Mouse (Mus musculus): ENCODE measurements around the gene Pigu. TPM values are rescaled to one million over a fixed set of nuclear protein-coding genes. Genes with fewer than 3 reads are reported as not detected.

The Pigu gene
- 60.2 and 64.6 TPM in 2 replicates for polyA plus RNA-seq (2014; fragmentation: Nextera tagmentation; extraction: Ambion mirVana)

- ATAC-seq (replicated peaks; ENCODE audit: low FRiP score, low TSS enrichment, low read depth) (peak; percentile 97), DNase-seq (ENCODE audit: low spot score) (peak; percentile 90)
- H3K27me3 ChIP-seq (replicated peaks; ENCODE audit: control insufficient read depth, insufficient read depth, low read length) = no peaks in the 10 kb centered on the region
- H3K9me3 ChIP-seq (ENCODE audit: control insufficient read depth, low read length) = no peaks in the 10 kb centered on the region
- H3K9ac ChIP-seq (ENCODE audit: low read length) = peak within 1 kb of the TSS; percentile 60
- H3K4me1 ChIP-seq (replicated peaks; ENCODE audit: control insufficient read depth, insufficient read depth, low read length) = 0 out of 2 replicates have a peak, but pooled peaks cover 5% of the 10 kb centered on the region
- H3K36me3 ChIP-seq (ENCODE audit: control insufficient read depth, insufficient read depth, low read length) = no peaks in the 10 kb centered on the region
- peak within 1 kb of the TSS; percentile 59; the same call in 1 of the 2 replicates for H3K27ac ChIP-seq (ENCODE audit: low read depth)
- WGBS = under 1% methylated on average over 38 of the region's 38 CpGs
- H3K4me3 ChIP-seq (ENCODE audit: low read depth, low read length) = peak within 1 kb of the TSS; percentile 85
- H3K4me2 ChIP-seq (ENCODE audit: low read length) = peak within 1 kb of the TSS; percentile 57
Observed at GRCm38 (mm10) chr2:155356971-155357591, at the start of gene Pigu. Gene Pigu (minus strand): TSS chr2:155357430.

GRCm38 (mm10) chr2:155404635-155405034 is 47.4 kb upstream of the Pigu start:
- no peak overlapping the region for H3K4me3 ChIP-seq (ENCODE audit: low read depth, low read length)
- no peaks in the 10 kb centered on the region for H3K27me3 ChIP-seq (replicated peaks; ENCODE audit: control insufficient read depth, insufficient read depth, low read length)
- H3K27ac ChIP-seq (ENCODE audit: low read depth) = no peak overlapping the region
- DNase-seq (ENCODE audit: low spot score) (no peak), ATAC-seq (replicated peaks; ENCODE audit: low FRiP score, low TSS enrichment, low read depth) (no peak)
- no peaks in the 10 kb centered on the region for H3K9me3 ChIP-seq (ENCODE audit: control insufficient read depth, low read length)
- no peak overlapping the region for H3K4me2 ChIP-seq (ENCODE audit: low read length)
- H3K36me3 ChIP-seq (ENCODE audit: control insufficient read depth, insufficient read depth, low read length) = peaks cover 73% of the 10 kb centered on the region
- H3K4me1 ChIP-seq (replicated peaks; ENCODE audit: control insufficient read depth, insufficient read depth, low read length) = no peaks in the 10 kb centered on the region
- WGBS = 93% methylated on average over 1 of the region's 1 CpGs
- no peak overlapping the region for H3K9ac ChIP-seq (ENCODE audit: low read length)

GRCm38 (mm10) chr2:155401926-155402325 is 44.7 kb upstream of the Pigu start:
- no peak overlapping the region for H3K27ac ChIP-seq (ENCODE audit: low read depth)
- no peaks in the 10 kb centered on the region for H3K4me1 ChIP-seq (replicated peaks; ENCODE audit: control insufficient read depth, insufficient read depth, low read length)
- peaks cover 72% of the 10 kb centered on the region for H3K36me3 ChIP-seq (ENCODE audit: control insufficient read depth, insufficient read depth, low read length)
- DNase-seq (ENCODE audit: low spot score) (no peak), ATAC-seq (replicated peaks; ENCODE audit: low FRiP score, low TSS enrichment, low read depth) (no peak)
- WGBS = 97% methylated on average over 4 of the region's 4 CpGs
- no peak overlapping the region for H3K4me2 ChIP-seq (ENCODE audit: low read length)
- H3K9ac ChIP-seq (ENCODE audit: low read length) = no peak overlapping the region
- no peaks in the 10 kb centered on the region for H3K9me3 ChIP-seq (ENCODE audit: control insufficient read depth, low read length)
- no peak overlapping the region for H3K4me3 ChIP-seq (ENCODE audit: low read depth, low read length)
- no peaks in the 10 kb centered on the region for H3K27me3 ChIP-seq (replicated peaks; ENCODE audit: control insufficient read depth, insufficient read depth, low read length)

- DNase-seq (ENCODE audit: low spot score) (no peak), ATAC-seq (replicated peaks; ENCODE audit: low FRiP score, low TSS enrichment, low read depth) (no peak)
- no peaks in the 10 kb centered on the region for H3K4me1 ChIP-seq (replicated peaks; ENCODE audit: control insufficient read depth, insufficient read depth, low read length)
- no peaks in the 10 kb centered on the region for H3K9me3 ChIP-seq (ENCODE audit: control insufficient read depth, low read length)
- peaks cover 62% of the 10 kb centered on the region for H3K36me3 ChIP-seq (ENCODE audit: control insufficient read depth, insufficient read depth, low read length)
- no peak overlapping the region for H3K27ac ChIP-seq (ENCODE audit: low read depth)
- H3K27me3 ChIP-seq (replicated peaks; ENCODE audit: control insufficient read depth, insufficient read depth, low read length) = no peaks in the 10 kb centered on the region
- no peak overlapping the region for H3K9ac ChIP-seq (ENCODE audit: low read length)
- H3K4me3 ChIP-seq (ENCODE audit: low read depth, low read length) = no peak overlapping the region
- H3K4me2 ChIP-seq (ENCODE audit: low read length) = no peak overlapping the region
Observed at GRCm38 (mm10) chr2:155400276-155400675, 43.0 kb upstream of the Pigu start.

GRCm38 (mm10) chr2:155394586-155394985 is 37.4 kb upstream of the Pigu start:
- Histone ChIP-seq H3K4me2 (ENCODE audit: low read length) (no peak overlapping the region), H3K9ac (ENCODE audit: low read length) (no peak overlapping the region), H3K27me3 (replicated peaks; ENCODE audit: control insufficient read depth, insufficient read depth, low read length) (no peaks in the 10 kb centered on the region), H3K9me3 (ENCODE audit: control insufficient read depth, low read length) (no peaks in the 10 kb centered on the region), H3K36me3 (ENCODE audit: control insufficient read depth, insufficient read depth, low read length) (peaks cover 49% of the 10 kb centered on the region), H3K27ac (ENCODE audit: low read depth) (no peak overlapping the region), H3K4me1 (replicated peaks; ENCODE audit: control insufficient read depth, insufficient read depth, low read length) (no peaks in the 10 kb centered on the region), H3K4me3 (ENCODE audit: low read depth, low read length) (no peak overlapping the region)
- ATAC-seq (replicated peaks; ENCODE audit: low FRiP score, low TSS enrichment, low read depth) = no peak
- DNase-seq (ENCODE audit: low spot score) = no peak
- WGBS = 85% methylated on average over 5 of the region's 5 CpGs

GRCm38 (mm10) chr2:155388573-155388972 is 31.3 kb upstream of the Pigu start:
- no peak overlapping the region for H3K9ac ChIP-seq (ENCODE audit: low read length)
- H3K4me2 ChIP-seq (ENCODE audit: low read length) = no peak overlapping the region
- H3K36me3 ChIP-seq (ENCODE audit: control insufficient read depth, insufficient read depth, low read length) = peaks cover 39% of the 10 kb centered on the region
- no peak for DNase-seq (ENCODE audit: low spot score)
- no peaks in the 10 kb centered on the region for H3K27me3 ChIP-seq (replicated peaks; ENCODE audit: control insufficient read depth, insufficient read depth, low read length)
- ATAC-seq (replicated peaks; ENCODE audit: low FRiP score, low TSS enrichment, low read depth) = no peak
- H3K4me1 ChIP-seq (replicated peaks; ENCODE audit: control insufficient read depth, insufficient read depth, low read length) = no peaks in the 10 kb centered on the region
- no peak overlapping the region for H3K27ac ChIP-seq (ENCODE audit: low read depth)
- no peaks in the 10 kb centered on the region for H3K9me3 ChIP-seq (ENCODE audit: control insufficient read depth, low read length)
- 93% methylated on average over 2 of the region's 2 CpGs for WGBS
- no peak overlapping the region for H3K4me3 ChIP-seq (ENCODE audit: low read depth, low read length)

GRCm38 (mm10) chr2:155387052-155387451 is 29.8 kb upstream of the Pigu start:
- ATAC-seq (replicated peaks; ENCODE audit: low FRiP score, low TSS enrichment, low read depth) = no peak
- no peaks in the 10 kb centered on the region for H3K9me3 ChIP-seq (ENCODE audit: control insufficient read depth, low read length)
- H3K27me3 ChIP-seq (replicated peaks; ENCODE audit: control insufficient read depth, insufficient read depth, low read length) = no peaks in the 10 kb centered on the region
- H3K4me1 ChIP-seq (replicated peaks; ENCODE audit: control insufficient read depth, insufficient read depth, low read length) = peaks cover 9% of the 10 kb centered on the region
- no peak overlapping the region for H3K4me3 ChIP-seq (ENCODE audit: low read depth, low read length)
- peaks cover 37% of the 10 kb centered on the region for H3K36me3 ChIP-seq (ENCODE audit: control insufficient read depth, insufficient read depth, low read length)
- 75% methylated on average over 4 of the region's 4 CpGs for WGBS
- no peak overlapping the region for H3K9ac ChIP-seq (ENCODE audit: low read length)
- no peak overlapping the region for H3K27ac ChIP-seq (ENCODE audit: low read depth)
- no peak overlapping the region for H3K4me2 ChIP-seq (ENCODE audit: low read length)
- DNase-seq (ENCODE audit: low spot score) = no peak

- H3K4me2 ChIP-seq (ENCODE audit: low read length) = no peak overlapping the region
- H3K27me3 ChIP-seq (replicated peaks; ENCODE audit: control insufficient read depth, insufficient read depth, low read length) = no peaks in the 10 kb centered on the region
- WGBS = 28% methylated on average over 27 of the region's 27 CpGs
- H3K9ac ChIP-seq (ENCODE audit: low read length) = no peak overlapping the region
- peaks cover 9% of the 10 kb centered on the region for H3K4me1 ChIP-seq (replicated peaks; ENCODE audit: control insufficient read depth, insufficient read depth, low read length)
- no peak overlapping the region for H3K27ac ChIP-seq (ENCODE audit: low read depth)
- no peaks in the 10 kb centered on the region for H3K9me3 ChIP-seq (ENCODE audit: control insufficient read depth, low read length)
- ATAC-seq (replicated peaks; ENCODE audit: low FRiP score, low TSS enrichment, low read depth) (no peak), DNase-seq (ENCODE audit: low spot score) (peak; percentile 53)
- peaks cover 37% of the 10 kb centered on the region for H3K36me3 ChIP-seq (ENCODE audit: control insufficient read depth, insufficient read depth, low read length)
- no peak overlapping the region for H3K4me3 ChIP-seq (ENCODE audit: low read depth, low read length)
Observed at GRCm38 (mm10) chr2:155386534-155386899, 29.3 kb upstream of the Pigu start.

Measured in intestine, embryonic 14.5 days (tissue).